Mouse (Mus musculus) megakaryocyte, embryonic 14.5 days (primary cell): ENCODE results near the gene Ncf1. TPM values are rescaled to one million over a fixed set of nuclear protein-coding genes. Genes with fewer than 3 reads are reported as not detected.

ENCODE experiments used
- H3K27me3 ChIP-seq: replicated peaks from 2 replicates; pipeline ENCODE3; 2012; ENCODE audit warnings: inconsistent platforms
- H3K36me3 ChIP-seq: replicated peaks from 2 replicates; pipeline ENCODE3; 2012; ENCODE audit warnings: low read length, inconsistent platforms, mixed read lengths
- H3K4me1 ChIP-seq: 2 replicates; pipeline ENCODE4 v1.6.1; 2012; ENCODE audit warnings: inconsistent platforms
- H3K4me3 ChIP-seq: replicated peaks from 2 replicates; pipeline ENCODE3; 2012; ENCODE audit warnings: moderate library complexity, mild to moderate bottlenecking, inconsistent platforms
- H3K9me3 ChIP-seq: 2 replicates; pipeline ENCODE4 v1.6.1; 2012; ENCODE audit warnings: inconsistent platforms
- FLI1 ChIP-seq: IDR thresholded peaks from 2 replicates; pipeline ENCODE4 v1.6.1; 2012; ENCODE audit warnings: low read length, inconsistent platforms, mixed read lengths
- GATA1 ChIP-seq: IDR thresholded peaks from 3 replicates; pipeline ENCODE4 v1.6.1; 2012; ENCODE audit warnings: mixed read lengths, low read length, inconsistent platforms, borderline replicate concordance
- polyA plus RNA-seq: library from polyadenylated mRNA; stranded (reverse); fragments of >175 nt; gene quantifications from 2 replicates; pipeline ENCODE4 v1.2.3, GENCODE M21; 2012; ENCODE audit warnings: low replicate concordance; ENCODE audit not compliant: insufficient read depth

Ncf1 gene
- polyA plus RNA-seq, 1 experiment = 124 TPM

GRCm38 (mm10) chr5:134173206-134173605 lies 56.2 kb downstream of the Ncf1 start:
- H3K36me3 ChIP-seq = peaks cover 43% of the 10 kb centered on the region
- TF ChIP-seq FLI1 = no peak
- no peak for TF ChIP-seq GATA1
- no peaks in the 10 kb centered on the region for H3K27me3 ChIP-seq
- H3K9me3 ChIP-seq = no peaks in the 10 kb centered on the region
- peaks cover 58% of the 10 kb centered on the region for H3K4me1 ChIP-seq
- no peak overlapping the region for H3K4me3 ChIP-seq

- Histone ChIP-seq H3K36me3 (peaks cover 70% of the 10 kb centered on the region), H3K4me1 (peaks cover 52% of the 10 kb centered on the region), H3K27me3 (no peaks in the 10 kb centered on the region), H3K9me3 (no peaks in the 10 kb centered on the region), H3K4me3 (no peak overlapping the region)
- no peak for TF ChIP-seq GATA1
- no peak for TF ChIP-seq FLI1
These were observed 59.3 kb downstream of the Ncf1 start for GRCm38 (mm10) chr5:134170167-134170566.

Other genes starting within 250 kb of the Ncf1 start
- gene Castor2, start 129.9 kb downstream of the Ncf1 start, polyA plus RNA-seq = 0.22 and 2.1 TPM in 2 replicates
- 7.8 and 12.3 TPM in 2 replicates for gene Rcc1l, start 52.9 kb downstream of the Ncf1 start, polyA plus RNA-seq
- 6.1 TPM in 1 of 2 replicates, not detected in the other for gene Gtf2ird2, start 45.6 kb downstream of the Ncf1 start, polyA plus RNA-seq
- gene Gtf2i, start 85.1 kb upstream of the Ncf1 start, polyA plus RNA-seq = 87.1 and 333 TPM in 2 replicates
- 19.9 and 32.1 TPM in 2 replicates for gene Gtf2ird1, start 227.1 kb upstream of the Ncf1 start, polyA plus RNA-seq